Mouse (Mus musculus) MEL (cell line): Measurements from ENCODE around the gene Kdelc1. TPM values are rescaled to one million over a fixed set of nuclear protein-coding genes. Genes with fewer than 3 reads are reported as not detected.
A peak's percentile ranks its signal among the peaks of the same experiment; 100 is the strongest.

Experiments
- DNase-seq: peaks from one replicate; pipeline ENCODE4 v3.0.0; 2011; ENCODE audit warnings: low read depth, low spot score
- H3K27ac ChIP-seq: 2 replicates; pipeline ENCODE4 v1.5.1; 2012; ENCODE audit warnings: low read depth, mild to moderate bottlenecking, control low read depth, low read length, moderate library complexity; ENCODE audit not compliant: control insufficient read depth
- H3K27me3 ChIP-seq, 2 experiments: fragments of 150-350 bp in 1 of 2; sonication (generic) in 1 of 2; 2 replicates each; pipeline ENCODE4 v1.6.1; 2012; ENCODE audit warnings: low read length in 2 of 2, mild to moderate bottlenecking in 2 of 2, improper control_type of control experiment in 1 of 2, moderate library complexity in 1 of 2; ENCODE audit not compliant: insufficient read depth in 2 of 2, control insufficient read depth in 1 of 2
- H3K36me3 ChIP-seq, 2 experiments: 2 replicates each; pipeline ENCODE4 v1.6.1; 2012 to 2014; ENCODE audit warnings: low read length in 2 of 2, improper control_type of control experiment in 1 of 2, inconsistent platforms in 1 of 2, mild to moderate bottlenecking in 1 of 2; ENCODE audit not compliant: insufficient read depth in 2 of 2, control insufficient read depth in 1 of 2
- H3K4me1 ChIP-seq, 2 experiments: fragments of 150-350 bp in 1 of 2; sonication (generic) in 1 of 2; 2 replicates each; pipeline ENCODE4 v1.6.1; 2012; ENCODE audit warnings: low read length in 2 of 2, improper control_type of control experiment in 1 of 2, mild to moderate bottlenecking in 1 of 2; ENCODE audit not compliant: insufficient read depth in 2 of 2, control insufficient read depth in 1 of 2
- H3K4me3 ChIP-seq, 2 experiments: fragments of 150-350 bp in 1 of 2; sonication (generic) in 1 of 2; 2 replicates each; pipeline ENCODE4 v1.5.1; 2012; ENCODE audit warnings: low read depth in 2 of 2, low read length in 2 of 2, mild to moderate bottlenecking in 2 of 2, moderate library complexity in 2 of 2, control low read depth in 1 of 2, improper control_type of control experiment in 1 of 2; ENCODE audit not compliant: control insufficient read depth in 1 of 2, insufficient read depth in 1 of 2
- H3K79me2 ChIP-seq: 2 replicates; pipeline ENCODE4 v1.6.1; 2012; ENCODE audit warnings: mild to moderate bottlenecking, low read length, moderate library complexity; ENCODE audit not compliant: control insufficient read depth, poor library complexity, insufficient read depth
- H3K9ac ChIP-seq: 2 replicates; pipeline ENCODE4 v1.6.1; 2012; ENCODE audit warnings: low read depth, mild to moderate bottlenecking, control low read depth, low read length, moderate library complexity; ENCODE audit not compliant: control insufficient read depth, poor library complexity, severe bottlenecking
- H3K9me3 ChIP-seq: fragments of 150-350 bp; sonication (generic); replicated peaks from 2 replicates; pipeline ENCODE4 v1.6.1; 2012; ENCODE audit warnings: mild to moderate bottlenecking, low read length, improper control_type of control experiment, moderate library complexity; ENCODE audit not compliant: insufficient read depth
- BHLHE40 ChIP-seq: IDR thresholded peaks from 2 replicates; pipeline ENCODE4 v1.6.1; 2012; ENCODE audit warnings: low read depth, mild to moderate bottlenecking, inconsistent platforms, low read length, improper control_type of control experiment, borderline replicate concordance
- CHD2 ChIP-seq: IDR thresholded peaks from 2 replicates; pipeline ENCODE4 v1.6.1; 2011; ENCODE audit warnings: low read length, improper control_type of control experiment
- CTCF ChIP-seq, 3 experiments: IDR thresholded peaks in 2 of 3; conservative IDR thresholded peaks in 1 of 3; 2 replicates each; pipeline ENCODE4 v1.5.1; 2011 to 2012; ENCODE audit warnings: low read length in 3 of 3, low read depth in 2 of 3, mild to moderate bottlenecking in 2 of 3, improper control_type of control experiment in 1 of 3, inconsistent platforms in 1 of 3, mixed read lengths in 1 of 3, moderate library complexity in 1 of 3; ENCODE audit not compliant: control insufficient read depth in 1 of 3, insufficient read depth in 1 of 3, poor library complexity in 1 of 3, severe bottlenecking in 1 of 3
- E2F4 ChIP-seq: IDR thresholded peaks from 2 replicates; pipeline ENCODE4 v1.6.1; 2011; ENCODE audit warnings: low read depth, low read length, improper control_type of control experiment, borderline replicate concordance
- ELF1 ChIP-seq: IDR thresholded peaks from 2 replicates; pipeline ENCODE4 v1.6.1; 2014; ENCODE audit warnings: low read depth, mild to moderate bottlenecking, inconsistent platforms, low read length, improper control_type of control experiment, moderate library complexity
- ETS1 ChIP-seq: IDR thresholded peaks from 2 replicates; pipeline ENCODE4 v1.6.1; 2012; ENCODE audit warnings: low read depth, mild to moderate bottlenecking, inconsistent platforms, low read length, improper control_type of control experiment, moderate library complexity
- GATA1 ChIP-seq: IDR thresholded peaks from 2 replicates; pipeline ENCODE4 v1.6.1; 2011; ENCODE audit warnings: low read depth, low read length, improper control_type of control experiment
- HCFC1 ChIP-seq: IDR thresholded peaks from 2 replicates; pipeline ENCODE4 v1.6.1; 2012; ENCODE audit warnings: low read depth, mild to moderate bottlenecking, inconsistent platforms, low read length, improper control_type of control experiment, moderate library complexity
- JUND ChIP-seq: IDR thresholded peaks from 2 replicates; pipeline ENCODE4 v1.6.1; 2011; ENCODE audit warnings: low read depth, mild to moderate bottlenecking, improper control_type of control experiment, low read length
- KAT2A ChIP-seq: conservative IDR thresholded peaks from 2 replicates; pipeline ENCODE4 v1.6.1; 2012; ENCODE audit warnings: low read depth, low read length, improper control_type of control experiment, inconsistent platforms
- MAFK ChIP-seq: IDR thresholded peaks from 2 replicates; pipeline ENCODE4 v1.6.1; 2011; ENCODE audit warnings: low read depth, mild to moderate bottlenecking, low read length, improper control_type of control experiment, borderline replicate concordance
- MAX ChIP-seq: IDR thresholded peaks from 2 replicates; pipeline ENCODE4 v1.6.1; 2011; ENCODE audit warnings: low read length, improper control_type of control experiment
- MAZ ChIP-seq: IDR thresholded peaks from 2 replicates; pipeline ENCODE4 v1.6.1; 2012; ENCODE audit warnings: low read depth, mild to moderate bottlenecking, inconsistent platforms, low read length, improper control_type of control experiment
- MXI1 ChIP-seq: IDR thresholded peaks from 2 replicates; pipeline ENCODE4 v1.6.1; 2011; ENCODE audit warnings: mild to moderate bottlenecking, low read depth, low read length, improper control_type of control experiment
- MYB ChIP-seq: IDR thresholded peaks from 2 replicates; pipeline ENCODE4 v1.6.1; 2011; ENCODE audit warnings: mild to moderate bottlenecking, low read depth, low read length, improper control_type of control experiment
- NRF1 ChIP-seq: IDR thresholded peaks from 2 replicates; pipeline ENCODE4 v1.6.1; 2014; ENCODE audit warnings: low read depth, mild to moderate bottlenecking, inconsistent platforms, low read length, improper control_type of control experiment, moderate library complexity; ENCODE audit not compliant: poor library complexity, insufficient read depth, severe bottlenecking
- POLR2AphosphoS2 ChIP-seq: IDR thresholded peaks from 2 replicates; pipeline ENCODE4 v1.6.1; 2011; ENCODE audit warnings: low read length, improper control_type of control experiment
- POLR2AphosphoS5 ChIP-seq: IDR thresholded peaks from 2 replicates; pipeline ENCODE4 v1.6.1; 2012; ENCODE audit warnings: low read depth, borderline replicate concordance, mild to moderate bottlenecking, inconsistent platforms, low read length, moderate library complexity, mixed read lengths
- RCOR1 ChIP-seq: IDR thresholded peaks from 2 replicates; pipeline ENCODE4 v1.6.1; 2012; ENCODE audit warnings: low read depth, mild to moderate bottlenecking, inconsistent platforms, low read length, improper control_type of control experiment
- SIN3A ChIP-seq: IDR thresholded peaks from 2 replicates; pipeline ENCODE4 v1.6.1; 2012; ENCODE audit warnings: low read length, improper control_type of control experiment, inconsistent platforms
- SMC3 ChIP-seq: IDR thresholded peaks from 2 replicates; pipeline ENCODE4 v1.6.1; 2011; ENCODE audit warnings: low read depth, low read length, improper control_type of control experiment
- TBP ChIP-seq: IDR thresholded peaks from 2 replicates; pipeline ENCODE4 v1.8.0; 2011; ENCODE audit warnings: low read depth, low read length, improper control_type of control experiment
- TCF12 ChIP-seq: IDR thresholded peaks from 2 replicates; pipeline ENCODE4 v1.6.1; 2014; ENCODE audit warnings: low read depth, mild to moderate bottlenecking, inconsistent platforms, low read length, improper control_type of control experiment, moderate library complexity
- UBTF ChIP-seq: IDR thresholded peaks from 2 replicates; pipeline ENCODE4 v1.6.1; 2012; ENCODE audit warnings: low read depth, mild to moderate bottlenecking, inconsistent platforms, low read length, improper control_type of control experiment, moderate library complexity, borderline replicate concordance; ENCODE audit not compliant: insufficient read depth
- USF2 ChIP-seq, 2 experiments: IDR thresholded peaks; 2 replicates each; pipeline ENCODE4 v1.6.1; 2011 to 2012; ENCODE audit warnings: improper control_type of control experiment in 2 of 2, low read length in 2 of 2, borderline replicate concordance in 1 of 2, inconsistent platforms in 1 of 2, low read depth in 1 of 2, mild to moderate bottlenecking in 1 of 2; ENCODE audit not compliant: insufficient read depth in 1 of 2
- ZC3H11A ChIP-seq: IDR thresholded peaks from 2 replicates; pipeline ENCODE4 v1.6.1; 2012; ENCODE audit warnings: low read depth, mild to moderate bottlenecking, inconsistent platforms, low read length, improper control_type of control experiment
- ZMIZ1 ChIP-seq: IDR thresholded peaks from 2 replicates; pipeline ENCODE4 v1.6.1; 2012; ENCODE audit warnings: low read depth, mild to moderate bottlenecking, inconsistent platforms, low read length, improper control_type of control experiment, moderate library complexity
- polyA plus RNA-seq, 2 experiments: library from polyadenylated mRNA; stranded (reverse) in 1 of 2; unstranded in 1 of 2; fragments of >175 nt in 1 of 2; fragments of >200 nt in 1 of 2; gene quantifications; 2 replicates each; pipeline versions ENCODE4 v1.2.1 to v1.2.4; 2012; ENCODE audit warnings: low replicate concordance in 2 of 2, low read depth in 1 of 2; ENCODE audit not compliant: insufficient read length in 2 of 2, insufficient read depth in 1 of 2, missing spikeins in 1 of 2
- total RNA-seq: library from RNA; depleted of rRNA; stranded (reverse); fragments of 300-350 nt; gene quantifications from 2 replicates; pipeline ENCODE4 v1.2.3, GENCODE M21; 2012

Gene Kdelc1
- total and polyA plus RNA-seq, 3 experiments = 17.6 to 28.7 TPM; not detected in 1

GRCm38 (mm10) chr1:44148706-44149105 lies 30.1 kb upstream of the Kdelc1 start:
- H3K4me1 ChIP-seq = peaks cover 2 to 5% of the 10 kb centered on the region in 2 experiments; a peak in 3 of 4 replicates
- H3K9me3 ChIP-seq = no peaks in the 10 kb centered on the region
- TF ChIP-seq MXI1 = 0 out of 2 replicates have a peak, but pooled peaks have one; percentile 19
- TF ChIP-seq MAFK = no peak
- TF ChIP-seq CHD2 = no peak
- TF ChIP-seq ZMIZ1 = no peak
- TF ChIP-seq POLR2AphosphoS5 = no peak
- no peak for TF ChIP-seq TCF12
- TF ChIP-seq UBTF = no peak
- peak in 2 of 3 experiments; percentile 40 to 48; a peak in 3 of 6 replicates for TF ChIP-seq CTCF (IDR thresholded peaks at IDR 0.05 in 2 of 3, conservative IDR thresholded peaks at IDR 0.05 in 1 of 3; ENCODE audit: control insufficient read depth in 1 of 3, insufficient read depth in 1 of 3, low read depth in 2 of 3, low read length in 3 of 3, poor library complexity in 1 of 3, severe bottlenecking in 1 of 3)
- TF ChIP-seq SMC3 = peak; percentile 25
- TF ChIP-seq, all 39 proteins: peak for 3
- peaks cover 0 to 10% of the 10 kb centered on the region in 2 experiments; a peak in 2 of 4 replicates for H3K36me3 ChIP-seq
- H3K27me3 ChIP-seq = no peaks in the 10 kb centered on the region
- peak overlapping the region; percentile 74 to 98 for H3K4me3 ChIP-seq
- peak; percentile 60 for DNase-seq
- H3K27ac ChIP-seq = no peak overlapping the region
- peaks cover 2% of the 10 kb centered on the region; the same call in 1 of the 2 replicates for H3K79me2 ChIP-seq
- peak overlapping the region; percentile 91 for H3K9ac ChIP-seq

DNA sequence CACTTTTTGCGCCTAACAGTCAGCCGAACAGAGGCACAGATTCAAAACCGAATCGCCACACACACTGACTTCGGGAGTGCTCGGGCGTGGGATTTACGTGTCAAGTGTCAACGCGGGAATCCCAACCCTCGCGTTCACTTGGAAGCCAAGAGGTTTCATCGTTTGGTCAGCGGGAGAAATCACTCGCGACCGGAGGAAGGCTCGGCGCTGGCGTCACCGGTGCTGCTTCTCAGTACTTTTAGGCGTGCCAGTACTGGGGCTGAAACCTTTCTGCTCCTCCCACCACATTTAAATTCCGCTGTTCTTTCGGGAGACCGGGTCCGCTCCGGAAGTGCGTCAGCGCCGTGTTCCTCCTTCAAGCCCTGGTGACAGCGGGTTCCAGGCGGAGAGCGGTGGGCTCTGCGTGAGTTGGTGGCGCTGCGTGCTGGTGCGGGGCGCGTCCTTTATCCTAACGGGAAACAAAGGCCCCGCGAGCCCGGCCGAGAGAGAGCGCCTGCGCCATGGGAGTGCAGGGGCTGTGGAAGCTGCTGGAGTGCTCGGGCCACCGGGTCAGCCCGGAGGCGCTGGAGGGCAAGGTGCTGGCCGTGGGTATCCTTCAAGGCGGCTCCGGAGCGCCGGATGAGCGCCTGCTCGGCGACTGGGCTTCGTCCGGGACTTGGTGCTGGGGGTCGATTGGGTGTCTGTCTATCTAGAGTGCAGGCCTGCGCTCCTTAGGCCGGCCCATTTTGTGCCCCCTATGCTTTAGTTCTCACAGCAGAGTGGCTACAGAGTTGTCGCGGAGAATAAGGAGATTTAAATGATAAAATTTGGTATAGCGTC lies 29.2 kb upstream of the Kdelc1 start, which contains the start of gene Ercc5:
Gene Ercc5, plus strand, starts transcription at position 182 of the 819 bp plus-strand sequence.
- Histone ChIP-seq H3K4me1 (peaks cover 2 to 5% of the 10 kb centered on the region in 2 experiments; a peak in 3 of 4 replicates), H3K36me3 (peaks cover 0 to 10% of the 10 kb centered on the region in 2 experiments; a peak in 2 of 4 replicates), H3K4me3 (peak within 1 kb of the TSS; percentile 74 to 98), H3K27me3 (no peaks in the 10 kb centered on the region), H3K9ac (peak within 1 kb of the TSS; percentile 91), H3K27ac (peak within 1 kb of the TSS; percentile 70), H3K9me3 (no peaks in the 10 kb centered on the region), H3K79me2 (peaks cover 2% of the 10 kb centered on the region; the same call in 1 of the 2 replicates)
- peak; percentile 95 for DNase-seq
- TF ChIP-seq MAZ = no peak; the same call in 1 of the 2 replicates
- no peak for TF ChIP-seq KAT2A
- no peak for TF ChIP-seq MAFK
- TF ChIP-seq BHLHE40 = no peak
- 0 out of 2 replicates have a peak, but pooled peaks have one; percentile 43 for TF ChIP-seq POLR2AphosphoS5
- TF ChIP-seq POLR2AphosphoS2 = peak; percentile 90
- 0 out of 2 replicates have a peak, but pooled peaks have one; percentile 29 for TF ChIP-seq RCOR1
- TF ChIP-seq GATA1 = no peak
- no peak for TF ChIP-seq ETS1
- TF ChIP-seq UBTF = no peak
- TF ChIP-seq E2F4 = peak; percentile 60; the same call in 1 of the 2 replicates
- TF ChIP-seq MYB = no peak
- no peak for TF ChIP-seq ZC3H11A
- no peak for TF ChIP-seq JUND
- TF ChIP-seq CHD2 = 0 out of 2 replicates have a peak, but pooled peaks have one; percentile 22
- no peak; the same call in 1 of the 2 replicates for TF ChIP-seq ZMIZ1
- TF ChIP-seq MXI1 = peak; percentile 63
- TF ChIP-seq MAX = no peak
- TF ChIP-seq HCFC1 = peak; percentile 75
- TF ChIP-seq TBP = peak; percentile 54
- no peak for TF ChIP-seq CTCF (IDR thresholded peaks at IDR 0.05 in 2 of 3, conservative IDR thresholded peaks at IDR 0.05 in 1 of 3; ENCODE audit: control insufficient read depth in 1 of 3, insufficient read depth in 1 of 3, low read depth in 2 of 3, low read length in 3 of 3, poor library complexity in 1 of 3, severe bottlenecking in 1 of 3)
- no peak for TF ChIP-seq USF2 (IDR thresholded peaks at IDR 0.05; ENCODE audit: borderline replicate concordance in 1 of 2, insufficient read depth in 1 of 2, low read depth in 1 of 2, low read length in 2 of 2)
- peak; percentile 64 for TF ChIP-seq ELF1
- no peak for TF ChIP-seq NRF1
- TF ChIP-seq SIN3A = peak; percentile 70
